Mouse (Mus musculus): ENCODE data around the gene Ubxn11. TPM values are rescaled to one million over a fixed set of nuclear protein-coding genes. Genes with fewer than 3 reads are reported as not detected.

Ubxn11 gene
- polyA plus RNA-seq, 1 experiment from 2014 or later: 11.5 TPM

Other genes starting within 250 kb of the Ubxn11 start
- gene Rps6ka1, start 214.8 kb upstream of the Ubxn11 start, polyA plus RNA-seq (2016; fragmentation: Nextera tagmentation; extraction: Ambion mirVana): 50.8 and 52.0 TPM in 2 replicates
- gene Hmgn2, start 133.9 kb upstream of the Ubxn11 start, polyA plus RNA-seq (2016; fragmentation: Nextera tagmentation; extraction: Ambion mirVana): 2,853 and 3,017 TPM in 2 replicates
- gene Dhdds, start 101.7 kb upstream of the Ubxn11 start, polyA plus RNA-seq (2016; fragmentation: Nextera tagmentation; extraction: Ambion mirVana): 45.3 and 50.3 TPM in 2 replicates
- 0.50 and 0.67 TPM in 2 replicates for gene Lin28a, start 83.7 kb upstream of the Ubxn11 start, polyA plus RNA-seq (2016; fragmentation: Nextera tagmentation; extraction: Ambion mirVana)
- not detected in 2 replicates for gene Zfp683, start 48.7 kb upstream of the Ubxn11 start, polyA plus RNA-seq (2016; fragmentation: Nextera tagmentation; extraction: Ambion mirVana)
- gene Crybg2, start 41.8 kb upstream of the Ubxn11 start, polyA plus RNA-seq (2016; fragmentation: Nextera tagmentation; extraction: Ambion mirVana): 2.9 and 4.0 TPM in 2 replicates
- gene Cd52, start 7.5 kb upstream of the Ubxn11 start, polyA plus RNA-seq (2016; fragmentation: Nextera tagmentation; extraction: Ambion mirVana): 8.0 and 8.3 TPM in 2 replicates
- gene Sh3bgrl3, start 26.2 kb downstream of the Ubxn11 start, polyA plus RNA-seq (2016; fragmentation: Nextera tagmentation; extraction: Ambion mirVana): 345 and 360 TPM in 2 replicates
- 32.0 and 34.9 TPM in 2 replicates for gene Cep85, start 84.5 kb downstream of the Ubxn11 start, polyA plus RNA-seq (2016; fragmentation: Nextera tagmentation; extraction: Ambion mirVana)
- not detected in 2 replicates for gene Gm7534, start 100.4 kb downstream of the Ubxn11 start, polyA plus RNA-seq (2016; fragmentation: Nextera tagmentation; extraction: Ambion mirVana)
- gene Catsper4, start 124.8 kb downstream of the Ubxn11 start, polyA plus RNA-seq (2016; fragmentation: Nextera tagmentation; extraction: Ambion mirVana): 0.15 TPM in 1 of 2 replicates, not detected in the other
- 2.1 and 2.5 TPM in 2 replicates for gene Cnksr1, start 135.8 kb downstream of the Ubxn11 start, polyA plus RNA-seq (2016; fragmentation: Nextera tagmentation; extraction: Ambion mirVana)
- gene E130218I03Rik, start 141.1 kb downstream of the Ubxn11 start, polyA plus RNA-seq (2016; fragmentation: Nextera tagmentation; extraction: Ambion mirVana): 1.4 and 1.7 TPM in 2 replicates
- gene Zfp593, start 143.0 kb downstream of the Ubxn11 start, polyA plus RNA-seq (2016; fragmentation: Nextera tagmentation; extraction: Ambion mirVana): 19.5 and 19.8 TPM in 2 replicates
- not detected in 2 replicates for gene Gm30191, start 144.4 kb downstream of the Ubxn11 start, polyA plus RNA-seq (2016; fragmentation: Nextera tagmentation; extraction: Ambion mirVana)
- gene Grrp1, start 151.5 kb downstream of the Ubxn11 start, polyA plus RNA-seq (2016; fragmentation: Nextera tagmentation; extraction: Ambion mirVana): 6.3 and 6.4 TPM in 2 replicates
- gene Pdik1l, start 185.3 kb downstream of the Ubxn11 start, polyA plus RNA-seq (2016; fragmentation: Nextera tagmentation; extraction: Ambion mirVana): 22.6 and 24.8 TPM in 2 replicates
- 1.2 and 2.6 TPM in 2 replicates for gene Trim63, start 212.6 kb downstream of the Ubxn11 start, polyA plus RNA-seq (2016; fragmentation: Nextera tagmentation; extraction: Ambion mirVana)
- 0.05 and 0.20 TPM in 2 replicates for gene Slc30a2, start 240.6 kb downstream of the Ubxn11 start, polyA plus RNA-seq (2016; fragmentation: Nextera tagmentation; extraction: Ambion mirVana)

Measured in embryonic facial prominence, embryonic 12.5 days (tissue).